Mouse (Mus musculus): Measurements from ENCODE around the gene Col1a1.
"Not testable (repeated sequence)": the region's sequence is repeated elsewhere in the genome, so short reads cannot be mapped to it uniquely, and the experiment has no call there.

The Col1a1 gene

GRCm38 (mm10) chr11:94937787-94938186 is 1.8 kb downstream of the Col1a1 start:
- DNase-seq (ENCODE audit: low spot score in 2 of 2), result no peak

DNA sequence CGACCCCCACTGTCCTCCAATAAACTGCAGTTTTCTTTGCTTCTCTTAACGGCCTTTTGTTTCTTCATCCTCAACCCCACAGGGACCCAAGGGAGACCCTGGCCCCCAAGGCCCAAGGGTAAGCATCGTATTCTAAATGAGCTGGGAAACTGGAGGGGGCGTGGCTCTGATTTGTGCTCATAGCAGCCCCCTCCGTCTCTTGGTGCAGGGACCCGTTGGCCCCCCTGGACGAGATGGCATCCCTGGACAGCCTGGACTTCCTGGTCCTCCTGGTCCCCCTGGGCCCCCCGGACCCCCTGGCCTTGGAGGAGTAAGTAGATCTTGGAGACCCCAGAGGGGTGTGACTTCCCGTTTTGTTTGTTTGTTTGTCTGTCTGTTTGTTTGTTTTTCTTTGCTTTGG is 2.3 kb downstream of the Col1a1 start:
- no peak for DNase-seq (ENCODE audit: low spot score in 2 of 2)

GRCm38 (mm10) chr11:94939280-94939679 is 3.3 kb downstream of the Col1a1 start:
- DNase-seq (ENCODE audit: low spot score in 2 of 2), result peak in 1 of 2 experiments; percentile 77

GRCm38 (mm10) chr11:94941121-94941520 is 5.1 kb downstream of the Col1a1 start:
- DNase-seq (ENCODE audit: low spot score in 2 of 2), result no peak

DNA sequence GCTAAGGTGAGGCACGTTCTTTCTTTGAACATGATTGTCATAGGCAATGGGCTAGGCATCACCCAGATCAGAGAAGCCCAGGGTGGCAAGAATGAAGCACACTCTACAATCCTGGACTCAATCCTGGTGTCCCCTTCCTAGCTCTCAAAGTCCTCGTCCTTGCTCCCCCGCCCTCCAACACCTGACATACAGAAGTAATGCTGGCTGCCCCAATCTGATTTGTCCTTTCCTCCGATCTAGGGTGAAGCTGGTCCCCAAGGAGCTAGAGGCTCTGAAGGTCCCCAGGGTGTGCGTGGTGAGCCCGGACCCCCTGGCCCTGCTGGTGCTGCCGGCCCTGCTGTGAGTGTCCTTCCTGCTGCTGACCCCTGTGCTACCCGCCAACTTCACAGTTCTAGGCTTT is 5.8 kb downstream of the Col1a1 start:
- no peak for DNase-seq (ENCODE audit: low spot score in 2 of 2)

GRCm38 (mm10) chr11:94942282-94943023 is 6.4 kb downstream of the Col1a1 start:
- DNase-seq (ENCODE audit: low spot score in 2 of 2), result peak in 1 of 2 experiments; percentile 47

DNA sequence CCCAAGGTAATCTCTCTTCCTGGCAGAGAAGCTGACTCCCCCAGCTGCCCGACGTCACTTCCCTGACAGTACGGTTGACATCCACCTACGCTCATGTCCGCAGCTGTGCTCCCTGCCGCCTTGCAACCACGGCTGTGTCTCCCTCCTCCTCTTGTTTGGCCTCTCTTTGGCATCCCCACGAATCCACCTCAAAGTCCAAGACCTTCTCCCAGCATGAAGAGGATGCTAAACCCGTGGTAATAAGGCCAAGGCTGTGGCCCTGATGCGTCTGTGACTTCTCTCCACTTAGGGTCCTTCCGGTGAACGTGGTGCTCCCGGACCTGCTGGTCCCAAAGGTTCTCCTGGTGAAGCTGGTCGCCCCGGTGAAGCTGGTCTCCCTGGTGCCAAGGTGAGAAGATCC is 7.0 kb downstream of the Col1a1 start:
- DNase-seq (ENCODE audit: low spot score in 2 of 2), result no peak

- no peak for DNase-seq (ENCODE audit: low spot score in 2 of 2)
These were observed 8.3 kb downstream of the Col1a1 start for GRCm38 (mm10) chr11:94944295-94944694.

DNA sequence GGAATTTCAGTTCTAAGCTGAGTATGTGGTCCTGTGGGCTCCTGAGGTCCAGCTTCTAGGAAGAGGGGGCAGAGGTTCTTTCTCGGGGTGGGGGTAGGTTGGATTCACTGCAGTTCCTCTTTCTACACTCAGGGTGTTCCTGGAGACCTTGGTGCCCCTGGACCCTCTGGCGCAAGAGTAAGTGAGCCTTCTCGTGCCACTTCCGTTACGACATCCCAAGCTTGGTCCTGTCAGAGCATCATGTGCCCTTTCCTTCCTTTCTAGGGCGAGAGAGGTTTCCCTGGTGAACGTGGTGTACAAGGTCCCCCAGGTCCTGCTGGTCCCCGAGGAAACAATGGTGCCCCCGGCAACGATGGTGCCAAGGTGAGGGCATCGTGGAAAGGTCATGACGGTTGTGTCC is 9.2 kb downstream of the Col1a1 start:
- DNase-seq (ENCODE audit: low spot score in 2 of 2), result no peak

- no peak for DNase-seq (ENCODE audit: low spot score in 2 of 2)
These were observed 16.1 kb downstream of the Col1a1 start for GRCm38 (mm10) chr11:94952169-94952568.

DNA sequence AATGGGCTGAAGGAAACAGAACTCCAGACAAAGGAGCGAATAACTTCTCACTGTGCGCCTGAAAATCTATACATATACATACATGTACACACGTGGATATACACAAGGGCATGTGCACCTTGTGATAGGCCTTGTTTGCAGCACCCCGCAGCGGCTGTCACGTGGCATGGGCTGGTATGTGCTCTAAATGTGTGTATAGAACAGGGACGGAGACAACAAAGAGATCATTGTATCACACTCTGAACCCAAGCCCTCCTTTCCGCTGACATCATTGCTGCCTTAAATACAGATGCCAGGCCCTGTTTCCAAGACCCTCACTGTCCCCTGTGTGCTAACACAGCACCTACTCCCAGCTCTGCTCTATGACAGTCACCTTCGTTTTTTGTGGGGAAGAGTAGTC is 19.1 kb downstream of the Col1a1 start:
- DNase-seq (ENCODE audit: low spot score in 2 of 2), result no peak

GRCm38 (mm10) chr11:94957693-94958064 is 21.7 kb downstream of the Col1a1 start:
- no peak for DNase-seq (ENCODE audit: low spot score in 2 of 2)

GRCm38 (mm10) chr11:94958065-94958858 is 22.2 kb downstream of the Col1a1 start:
- DNase-seq (ENCODE audit: low spot score in 2 of 2), result no peak

GRCm38 (mm10) chr11:94962534-94963101 is 26.6 kb downstream of the Col1a1 start:
- no peak for DNase-seq (ENCODE audit: low spot score in 2 of 2)

- no peak for DNase-seq (ENCODE audit: low spot score in 2 of 2)
These were observed 31.4 kb downstream of the Col1a1 start, which contains the start of gene Hils1 for GRCm38 (mm10) chr11:94967419-94967818. Gene Hils1, plus strand, starts transcription at chr11:94967593.

DNA sequence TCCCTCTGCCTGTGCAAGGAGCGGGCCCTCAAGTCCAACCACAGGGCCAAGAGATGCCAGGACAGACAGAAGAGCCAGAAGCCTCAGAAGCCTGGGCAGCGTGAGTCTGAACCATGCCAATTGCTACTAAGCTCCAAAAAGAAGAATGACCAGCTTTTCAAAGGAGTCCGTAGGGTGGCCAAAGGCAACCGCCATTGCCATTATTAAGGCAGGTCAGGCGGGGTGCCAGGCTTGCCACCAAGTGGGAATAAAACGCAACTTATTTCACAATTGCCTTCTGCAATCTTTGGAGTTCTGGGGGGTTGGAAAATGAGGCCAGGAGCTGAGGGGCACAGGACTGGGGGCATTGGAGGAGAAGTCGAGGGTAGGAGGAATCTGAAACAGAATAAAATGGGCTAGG is 32.2 kb downstream of the Col1a1 start:
- no peak for DNase-seq (ENCODE audit: low spot score in 2 of 2)

GRCm38 (mm10) chr11:94969709-94970108 is 33.7 kb downstream of the Col1a1 start:
- DNase-seq (ENCODE audit: low spot score in 2 of 2), result not testable (repeated sequence)

- DNase-seq (ENCODE audit: low spot score in 2 of 2), result peak in 1 of 2 experiments; percentile 78
These were observed 34.4 kb downstream of the Col1a1 start for GRCm38 (mm10) chr11:94970210-94970943.

DNA sequence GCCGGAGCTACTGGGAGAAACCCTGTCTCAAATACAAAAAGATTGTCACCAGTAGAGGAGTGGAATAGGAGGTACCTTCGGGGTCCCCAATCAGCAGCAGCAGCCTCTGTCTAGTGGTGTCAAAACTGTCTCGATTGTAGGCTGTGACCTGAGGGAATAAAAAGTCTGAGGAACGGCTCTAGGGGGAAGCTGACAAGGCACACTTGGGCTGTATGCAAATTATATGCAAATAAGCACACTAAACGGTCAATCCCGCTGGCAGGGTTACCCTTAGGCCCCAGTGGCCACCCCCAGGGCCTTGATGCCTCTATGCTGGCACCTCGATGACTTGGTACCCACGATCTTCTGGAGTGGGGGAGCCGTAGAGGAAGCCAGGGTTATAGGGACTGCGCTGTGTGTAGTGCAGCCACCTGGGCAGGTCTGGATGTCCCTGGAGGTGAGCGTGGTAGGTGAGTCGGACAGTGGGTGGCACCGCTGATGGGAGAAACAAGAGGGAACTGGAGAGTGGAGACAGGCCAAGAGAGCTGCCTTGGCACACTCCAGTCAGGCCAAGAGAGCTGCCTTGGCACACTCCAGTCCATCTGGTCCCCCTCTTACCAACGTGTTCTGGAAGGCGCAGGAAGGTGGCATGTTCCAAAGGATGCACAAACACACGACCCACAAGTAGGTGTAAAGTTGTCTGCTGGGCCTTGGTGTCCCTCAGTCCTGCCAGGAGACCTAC is 36.0 kb downstream of the Col1a1 start:
- no peak for DNase-seq (ENCODE audit: low spot score in 2 of 2)

GRCm38 (mm10) chr11:94972887-94973286 is 36.9 kb downstream of the Col1a1 start:
- no peak for DNase-seq (ENCODE audit: low spot score in 2 of 2)

- DNase-seq (ENCODE audit: low spot score in 2 of 2), result no peak
These were observed 37.3 kb downstream of the Col1a1 start for GRCm38 (mm10) chr11:94973313-94973712.

Measured in left cerebral cortex, adult 9 months (tissue).